Mouse (Mus musculus) stomach, embryonic 14.5 days (tissue): Measurements from ENCODE around the gene Pcnx4. TPM values are rescaled to one million over a fixed set of nuclear protein-coding genes. Genes with fewer than 3 reads are reported as not detected.

Experiments used
- ATAC-seq: fragments of 200-750 bp; cut with Nextera tagmentation; 2 replicates; pipeline ENCODE4 v1.8.0; 2017; ENCODE audit warnings: low read depth, moderate TSS enrichment; ENCODE audit not compliant: insufficient number of reproducible peaks, insufficient read depth, low FRiP score
- H3K27ac ChIP-seq: fragments of 300-500 bp; sonication (generic); 2 replicates; pipeline ENCODE4 v1.5.1; 2014; ENCODE audit warnings: mild to moderate bottlenecking, low read length, moderate library complexity, mixed read lengths
- H3K27me3 ChIP-seq: fragments of 300-500 bp; sonication (generic); 2 replicates; pipeline ENCODE4 v1.6.1; 2014; ENCODE audit warnings: low read length, control low read depth, mixed read lengths; ENCODE audit not compliant: control insufficient read depth, insufficient read depth
- H3K36me3 ChIP-seq: fragments of 300-500 bp; sonication (generic); 2 replicates; pipeline ENCODE4 v1.6.1; 2014; ENCODE audit warnings: mild to moderate bottlenecking, control low read depth, low read length, moderate library complexity, mixed read lengths; ENCODE audit not compliant: control insufficient read depth, insufficient read depth
- H3K4me1 ChIP-seq: fragments of 300-500 bp; sonication (generic); 2 replicates; pipeline ENCODE4 v1.6.1; 2014; ENCODE audit warnings: low read length, control low read depth, mixed read lengths; ENCODE audit not compliant: control insufficient read depth, insufficient read depth
- H3K4me2 ChIP-seq: fragments of 300-500 bp; sonication (generic); replicated peaks from 2 replicates; pipeline ENCODE4 v1.6.1; 2014; ENCODE audit warnings: low read depth, low read length, control low read depth
- H3K4me3 ChIP-seq: fragments of 300-500 bp; sonication (generic); 2 replicates; pipeline ENCODE4 v1.5.1; 2014; ENCODE audit warnings: low read depth, low read length, control low read depth
- H3K9ac ChIP-seq: fragments of 300-500 bp; sonication (generic); replicated peaks from 2 replicates; pipeline ENCODE4 v1.6.1; 2014; ENCODE audit warnings: low read depth, mild to moderate bottlenecking, control low read depth, low read length, moderate library complexity, mixed read lengths
- H3K9me3 ChIP-seq: fragments of 300-500 bp; sonication (generic); 2 replicates; pipeline ENCODE4 v1.6.1; 2016; ENCODE audit warnings: low read depth, low read length, control low read depth; ENCODE audit not compliant: control insufficient read depth
- WGBS: fragments of 180-500 bp; shearing (Covaris S2); extraction: QIAGEN DNeasy Blood & Tissue Kit; methylation state at CpG from one replicate; pipeline ENCODE4 v1.1.7; 2014; 5-methylcytosine and 5-hydroxymethylcytosine counted together
- polyA plus RNA-seq: library from polyadenylated mRNA; unstranded; fragments of >200 nt; fragmentation: Nextera tagmentation; extraction: Ambion mirVana; gene quantifications from 2 replicates; pipeline ENCODE4 v1.2.1, GENCODE M21; 2014

The Pcnx4 gene
- polyA plus RNA-seq, 1 experiment from 2014 or later = 12.2 TPM

DNA sequence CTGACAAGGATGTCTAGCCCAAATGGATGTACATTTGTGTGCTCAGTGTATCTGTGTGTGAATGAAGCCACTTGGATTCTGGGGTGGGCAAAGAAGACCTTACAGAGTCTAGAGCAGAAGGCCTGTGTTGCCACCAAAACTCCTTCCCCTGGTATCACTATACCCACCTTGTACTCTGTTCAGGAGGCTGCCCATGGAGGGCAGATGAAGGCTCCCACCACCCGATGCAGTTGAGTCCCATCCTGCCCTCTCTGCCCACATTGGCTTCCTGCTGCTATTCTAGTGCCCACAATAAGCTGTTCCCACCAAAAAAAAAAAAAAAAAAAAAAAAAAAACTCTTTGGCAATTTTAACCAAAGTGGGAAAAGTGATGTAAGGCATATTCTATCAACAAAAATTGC lies 85.3 kb downstream of the Pcnx4 start:
- no peak overlapping the region for H3K4me2 ChIP-seq
- no peaks in the 10 kb centered on the region for H3K27me3 ChIP-seq
- H3K36me3 ChIP-seq = no peaks in the 10 kb centered on the region
- H3K9me3 ChIP-seq = no peaks in the 10 kb centered on the region
- H3K9ac ChIP-seq = no peak overlapping the region
- ATAC-seq = no peak
- no peak overlapping the region for H3K27ac ChIP-seq
- 84% methylated on average over 1 of the region's 1 CpGs for WGBS
- H3K4me1 ChIP-seq = no peaks in the 10 kb centered on the region
- no peak overlapping the region for H3K4me3 ChIP-seq

DNA sequence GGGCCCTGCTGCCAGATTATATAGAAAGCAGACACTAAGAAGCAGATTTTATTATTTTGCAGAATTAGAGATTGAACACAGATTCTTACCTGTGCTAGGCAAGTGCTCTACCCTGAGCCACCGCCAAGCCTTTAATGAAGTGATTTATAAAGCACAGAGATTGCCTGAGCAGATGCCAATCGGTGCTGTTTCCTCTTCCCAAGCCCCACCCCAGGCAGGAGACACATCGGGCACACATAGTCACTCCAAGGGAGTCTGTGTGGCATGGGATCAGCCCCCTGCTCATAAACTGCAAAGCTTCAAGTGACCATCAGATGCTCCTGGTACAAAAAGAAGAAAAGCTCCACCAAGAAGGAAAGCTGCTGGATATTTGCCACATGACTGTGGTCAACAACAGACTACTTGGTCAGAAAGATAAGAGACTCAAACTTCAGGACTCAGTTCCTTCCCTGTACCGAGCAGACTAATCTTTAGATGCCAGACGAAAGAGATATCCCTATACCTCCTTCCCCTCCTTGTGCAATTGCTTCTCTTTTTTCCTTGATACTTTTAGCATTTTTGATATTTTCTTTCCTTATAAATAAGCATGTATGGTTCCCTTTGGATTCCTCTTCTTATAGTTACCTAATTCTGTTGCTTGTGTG lies 86.8 kb downstream of the Pcnx4 start:
- Histone ChIP-seq H3K4me1 (no peaks in the 10 kb centered on the region), H3K36me3 (no peaks in the 10 kb centered on the region), H3K9me3 (no peaks in the 10 kb centered on the region), H3K27me3 (no peaks in the 10 kb centered on the region), H3K9ac (no peak overlapping the region), H3K4me3 (no peak overlapping the region), H3K27ac (no peak overlapping the region), H3K4me2 (no peak overlapping the region)
- ATAC-seq = no peak
- WGBS = 68% methylated on average over 5 of the region's 5 CpGs

DNA sequence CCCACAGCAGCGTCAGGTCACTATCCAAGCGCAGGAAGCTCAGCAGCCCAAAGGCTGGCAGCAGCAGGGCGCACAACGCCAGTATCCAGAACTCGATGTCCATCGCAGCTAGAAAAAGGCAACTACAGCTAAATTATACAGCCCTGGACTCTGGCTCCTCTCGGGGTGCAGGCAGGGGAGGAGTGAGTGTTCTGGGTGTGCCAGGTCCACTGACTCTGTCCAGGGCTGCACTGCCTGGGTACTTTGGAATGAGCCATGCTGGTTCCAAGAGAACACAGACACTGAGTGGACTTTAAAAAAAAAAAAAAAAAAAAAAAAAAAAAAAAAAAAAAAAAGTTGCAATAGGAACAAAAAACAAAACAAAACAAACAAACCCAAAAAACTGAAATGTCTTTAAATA lies 92.6 kb downstream of the Pcnx4 start:
- H3K4me2 ChIP-seq = no peak overlapping the region
- no peak overlapping the region for H3K27ac ChIP-seq
- ATAC-seq = no peak

More for the DNA sequence above, 92.6 kb downstream of the Pcnx4 start:
- Histone ChIP-seq H3K36me3 (no peaks in the 10 kb centered on the region), H3K9me3 (no peaks in the 10 kb centered on the region), H3K27me3 (no peaks in the 10 kb centered on the region), H3K9ac (no peak overlapping the region), H3K4me3 (no peak overlapping the region), H3K4me1 (no peaks in the 10 kb centered on the region)
- WGBS = 94% methylated on average over 7 of the region's 7 CpGs

Other genes with a start within 250 kb of the Pcnx4 start
- gene Rtn1, start 127.3 kb upstream of the Pcnx4 start, polyA plus RNA-seq = 78.8 and 84.3 TPM in 2 replicates
- gene Lrrc9, start 94.5 kb upstream of the Pcnx4 start, polyA plus RNA-seq = 0.34 and 0.42 TPM in 2 replicates
- not detected in 2 replicates for gene Gm4756, start 113.3 kb downstream of the Pcnx4 start, polyA plus RNA-seq
- 16.1 and 21.9 TPM in 2 replicates for gene Dhrs7, start 128.5 kb downstream of the Pcnx4 start, polyA plus RNA-seq
- gene Ppm1a, start 221.1 kb downstream of the Pcnx4 start, polyA plus RNA-seq = 52.4 and 61.3 TPM in 2 replicates